Mouse (Mus musculus) embryonic fibroblast, embryonic 13.5 days (primary cell): ENCODE data around the gene 4930415O20Rik.

ENCODE experiments used
- CTCF ChIP-seq: IDR thresholded peaks from 2 replicates; pipeline ENCODE4 v1.5.1; 2011; ENCODE audit warnings: mild to moderate bottlenecking, control low read depth, low read length, moderate library complexity, borderline replicate concordance; ENCODE audit not compliant: insufficient read depth
- POLR2A ChIP-seq: IDR thresholded peaks from 2 replicates; pipeline ENCODE4 v1.6.1; 2011; ENCODE audit warnings: low read depth, mild to moderate bottlenecking, control low read depth, low read length, moderate library complexity

GRCm38 (mm10) chr15:98606739-98607138 lies 35.9 kb downstream of the 4930415O20Rik start:
- TF ChIP-seq CTCF (no peak), POLR2A (no peak)
